Mouse (Mus musculus) ovary, adult 18-20 months (tissue): Measurements from ENCODE around the gene 4930578G10Rik.
"Not testable (repeated sequence)": the region's sequence is repeated elsewhere in the genome, so short reads cannot be mapped to it uniquely, and the experiment has no call there.

Experiments
- DNase-seq: peaks from one replicate; pipeline ENCODE4 v3.0.0; 2022; ENCODE audit warnings: low spot score, mixed read lengths

Gene 4930578G10Rik

GRCm38 (mm10) chr4:42735245-42735644 is at the start of gene 4930578G10Rik:
TSS of gene 4930578G10Rik (plus strand) at chr4:42735545.
- not testable (repeated sequence) for DNase-seq

GRCm38 (mm10) chr4:42756477-42756876 is 21.1 kb downstream of the 4930578G10Rik start, which contains the start of gene Ccl19:
TSS of gene Ccl19 (minus strand) at chr4:42756577.
- not testable (repeated sequence) for DNase-seq

- not testable (repeated sequence) for DNase-seq
Measured at GRCm38 (mm10) chr4:42773893-42774292, 38.5 kb downstream of the 4930578G10Rik start, which contains the start of gene Ccl21a. TSS of gene Ccl21a (minus strand) at chr4:42773993.

- DNase-seq: not testable (repeated sequence)
Measured at GRCm38 (mm10) chr4:42853788-42854187, 118.4 kb downstream of the 4930578G10Rik start, which contains the start of gene Fam205a1. TSS of gene Fam205a1 (minus strand) at chr4:42853888.

- not testable (repeated sequence) for DNase-seq
Measured at GRCm38 (mm10) chr4:42856671-42857070, 121.3 kb downstream of the 4930578G10Rik start, which contains the start of gene Gm12394. TSS of gene Gm12394 (minus strand) at chr4:42856771.

GRCm38 (mm10) chr4:42860483-42860882 is 125.1 kb downstream of the 4930578G10Rik start:
- DNase-seq: not testable (repeated sequence)

- DNase-seq: not testable (repeated sequence)
Measured at GRCm38 (mm10) chr4:42863487-42863886, 128.1 kb downstream of the 4930578G10Rik start.

- no peak for DNase-seq
Measured at GRCm38 (mm10) chr4:42867390-42867789, 132.0 kb downstream of the 4930578G10Rik start.

- DNase-seq: no peak
Measured at GRCm38 (mm10) chr4:42868193-42868592, 132.8 kb downstream of the 4930578G10Rik start.

- DNase-seq: no peak
Measured at GRCm38 (mm10) chr4:42870748-42871147, 135.4 kb downstream of the 4930578G10Rik start.

GRCm38 (mm10) chr4:42872151-42872550 is 136.8 kb downstream of the 4930578G10Rik start:
- no peak for DNase-seq

GRCm38 (mm10) chr4:42872746-42873435 is 137.5 kb downstream of the 4930578G10Rik start:
- no peak for DNase-seq

GRCm38 (mm10) chr4:42874134-42874533 is 138.8 kb downstream of the 4930578G10Rik start, which contains the start of gene Fam205c:
TSS of gene Fam205c (minus strand) at chr4:42874234.
- DNase-seq: no peak

- peak; percentile 15 for DNase-seq
Measured at GRCm38 (mm10) chr4:42876586-42877291, 141.4 kb downstream of the 4930578G10Rik start.

GRCm38 (mm10) chr4:42877657-42878056 is 142.3 kb downstream of the 4930578G10Rik start:
- no peak for DNase-seq

- no peak for DNase-seq
Measured at GRCm38 (mm10) chr4:42879829-42880676, 144.7 kb downstream of the 4930578G10Rik start.

GRCm38 (mm10) chr4:42880677-42880948 is 145.3 kb downstream of the 4930578G10Rik start:
- DNase-seq: no peak

- DNase-seq: no peak
Measured at GRCm38 (mm10) chr4:42886926-42887325, 151.6 kb downstream of the 4930578G10Rik start.

GRCm38 (mm10) chr4:42888806-42889205 is 153.5 kb downstream of the 4930578G10Rik start:
- DNase-seq: no peak

GRCm38 (mm10) chr4:42891176-42891575 is 155.8 kb downstream of the 4930578G10Rik start:
- no peak for DNase-seq

- no peak for DNase-seq
Measured at GRCm38 (mm10) chr4:42895118-42895517, 159.8 kb downstream of the 4930578G10Rik start.
